Mouse (Mus musculus) testis, adult 10 weeks (tissue): Measurements from ENCODE around the gene Tas2r115. TPM values are rescaled to one million over a fixed set of nuclear protein-coding genes. Genes with fewer than 3 reads are reported as not detected.

Experiments used
- polyA plus RNA-seq: library from polyadenylated mRNA; stranded (reverse); fragments of 350-450 nt; fragmentation: Illumina TruSeq; extraction: RNeasy Lipid Tissue Mini Kit (QIAGEN cat#74804); gene quantifications from one replicate; pipeline ENCODE4 v1.2.3, GENCODE M21; 2014; ENCODE audit warnings: low read depth, low replicate concordance

Tas2r115 gene
- polyA plus RNA-seq, result not detected

GRCm38 (mm10) chr6:132737935-132738334 lies at the start of gene Tas2r115:
Gene Tas2r115 (minus strand): TSS chr6:132738035.

DNA sequence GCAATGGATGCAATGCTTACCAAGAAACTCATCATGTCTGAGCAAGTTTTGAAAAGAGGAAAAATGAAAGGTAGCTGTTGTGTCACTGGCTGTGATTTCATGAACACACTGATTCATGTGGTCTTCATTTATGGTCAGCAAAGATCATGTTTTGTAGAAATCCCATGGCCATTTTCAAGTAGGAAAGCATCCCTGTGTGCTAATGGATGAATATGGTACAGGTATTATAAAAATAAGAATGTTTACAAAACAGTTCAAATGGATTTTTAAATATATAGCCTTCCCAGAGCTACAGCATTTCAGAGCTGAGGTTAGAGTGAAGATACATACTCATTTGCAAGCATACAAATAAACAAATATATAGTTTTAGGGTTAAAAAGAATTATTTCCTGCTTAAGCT lies 40.2 kb upstream of the Tas2r115 start, which contains the start of gene Tas2r136:
Gene Tas2r136 (minus strand): TSS at position 101 of the 400 bp plus-strand sequence.

GRCm38 (mm10) chr6:132761831-132762230 lies 24.0 kb upstream of the Tas2r115 start, which contains the start of gene Tas2r102:
Gene Tas2r102 (plus strand): TSS chr6:132762131.

GRCm38 (mm10) chr6:132754430-132754829 lies 16.6 kb upstream of the Tas2r115 start, which contains the start of gene Tas2r124:
Gene Tas2r124 (plus strand): TSS chr6:132754730.

GRCm38 (mm10) chr6:132711828-132712227 lies 26.0 kb downstream of the Tas2r115 start, which contains the start of gene Tas2r122:
Gene Tas2r122 (minus strand): TSS chr6:132711928.

DNA sequence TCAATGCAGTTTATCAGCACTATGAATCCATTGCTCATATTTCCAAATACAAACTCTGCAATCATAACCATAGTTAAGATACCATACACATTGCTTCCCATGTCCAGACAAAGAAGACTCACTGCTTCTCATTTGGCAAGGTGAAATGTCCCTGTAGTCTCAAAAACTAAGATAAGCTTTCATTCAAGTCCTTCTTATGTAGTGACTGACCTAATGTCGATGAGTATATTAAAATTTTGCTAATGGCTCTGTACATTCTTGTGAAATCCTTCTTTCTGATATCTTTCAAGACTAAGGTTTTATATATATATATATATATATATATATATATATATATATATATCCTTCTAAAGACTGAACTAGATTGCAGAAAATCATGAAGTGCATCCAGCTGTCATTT lies 36.9 kb downstream of the Tas2r115 start, which contains the start of gene Tas2r121:
Gene Tas2r121 (minus strand): TSS at position 101 of the 400 bp plus-strand sequence.

Other genes with a start within 250 kb of the Tas2r115 start
- gene Prh1, start 168.2 kb downstream of the Tas2r115 start, polyA plus RNA-seq, result not detected
- gene Prp2, start 142.1 kb downstream of the Tas2r115 start, polyA plus RNA-seq, result not detected
- gene A630073D07Rik, start 86.5 kb downstream of the Tas2r115 start, polyA plus RNA-seq, result not detected
- gene Tas2r120, start 81.1 kb downstream of the Tas2r115 start, polyA plus RNA-seq, result not detected
- not detected for gene Tas2r121, start 37.0 kb downstream of the Tas2r115 start, polyA plus RNA-seq
- not detected for gene Tas2r122, start 26.1 kb downstream of the Tas2r115 start, polyA plus RNA-seq
- not detected for gene Tas2r124, start 16.7 kb upstream of the Tas2r115 start, polyA plus RNA-seq
- not detected for gene Tas2r102, start 24.1 kb upstream of the Tas2r115 start, polyA plus RNA-seq
- not detected for gene Tas2r136, start 40.1 kb upstream of the Tas2r115 start, polyA plus RNA-seq
- gene Tas2r117, start 64.8 kb upstream of the Tas2r115 start, polyA plus RNA-seq, result not detected
- gene Tas2r123, start 109.1 kb upstream of the Tas2r115 start, polyA plus RNA-seq, result not detected
- not detected for gene Tas2r116, start 117.4 kb upstream of the Tas2r115 start, polyA plus RNA-seq
- gene Tas2r110, start 130.0 kb upstream of the Tas2r115 start, polyA plus RNA-seq, result not detected
- not detected for gene Tas2r113, start 155.0 kb upstream of the Tas2r115 start, polyA plus RNA-seq
- 0.39 TPM for gene Tas2r125, start 171.6 kb upstream of the Tas2r115 start, polyA plus RNA-seq
- gene Tas2r129, start 213.1 kb upstream of the Tas2r115 start, polyA plus RNA-seq, result not detected
- not detected for gene Tas2r131, start 219.9 kb upstream of the Tas2r115 start, polyA plus RNA-seq
- gene Tas2r109, start 242.9 kb upstream of the Tas2r115 start, polyA plus RNA-seq, result not detected